Mouse (Mus musculus) cerebellum, adult 9-11 months (tissue): ENCODE data around the gene Ctnna2.

Source experiments
- DNase-seq: peaks from one replicate; pipeline ENCODE4 v3.0.0; 2022

Gene Ctnna2

DNA sequence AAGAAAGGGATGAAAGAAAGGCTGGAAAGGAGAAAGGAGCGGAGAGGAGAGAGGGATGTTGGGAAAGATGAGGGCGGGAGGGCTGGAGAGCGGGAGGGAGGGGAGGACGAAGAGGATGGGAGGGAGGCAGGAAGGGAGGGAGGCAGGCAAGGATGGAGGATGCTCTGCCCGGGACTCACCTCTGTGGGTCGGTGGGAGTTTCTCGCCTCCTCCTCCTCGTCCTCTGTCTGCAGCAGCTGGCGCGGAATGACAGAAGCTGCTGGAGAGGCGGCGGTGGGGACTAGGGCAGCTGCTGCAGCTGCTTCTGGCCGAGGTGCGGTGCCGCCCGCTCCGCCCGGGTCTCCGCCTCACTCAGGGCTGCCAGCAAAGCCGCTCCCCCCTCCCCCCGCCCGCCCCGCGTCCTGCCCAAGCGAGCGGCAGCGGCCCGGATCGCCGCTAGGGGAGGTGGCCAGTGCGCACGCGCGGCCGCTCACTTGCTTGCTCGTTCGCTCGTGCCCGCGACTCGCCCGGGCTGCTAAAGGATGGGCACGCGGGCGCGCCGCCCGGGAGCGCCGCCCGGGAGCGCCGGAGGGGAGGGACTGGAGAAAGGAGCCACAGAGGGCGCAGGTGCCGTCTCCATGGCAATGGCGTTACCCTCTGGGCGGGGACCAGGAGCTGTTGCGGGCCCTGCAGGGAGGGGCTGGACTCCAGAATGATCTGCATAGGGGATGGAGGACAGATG is at the start of gene Ctnna2:
TSS of gene Ctnna2 (minus strand) at position 459 of the 721 bp plus-strand sequence.
- DNase-seq, result peak; percentile 100

- DNase-seq, result no peak
These were observed 896 bp upstream of the Ctnna2 start for GRCm38 (mm10) chr6:77980137-77981052.

DNA sequence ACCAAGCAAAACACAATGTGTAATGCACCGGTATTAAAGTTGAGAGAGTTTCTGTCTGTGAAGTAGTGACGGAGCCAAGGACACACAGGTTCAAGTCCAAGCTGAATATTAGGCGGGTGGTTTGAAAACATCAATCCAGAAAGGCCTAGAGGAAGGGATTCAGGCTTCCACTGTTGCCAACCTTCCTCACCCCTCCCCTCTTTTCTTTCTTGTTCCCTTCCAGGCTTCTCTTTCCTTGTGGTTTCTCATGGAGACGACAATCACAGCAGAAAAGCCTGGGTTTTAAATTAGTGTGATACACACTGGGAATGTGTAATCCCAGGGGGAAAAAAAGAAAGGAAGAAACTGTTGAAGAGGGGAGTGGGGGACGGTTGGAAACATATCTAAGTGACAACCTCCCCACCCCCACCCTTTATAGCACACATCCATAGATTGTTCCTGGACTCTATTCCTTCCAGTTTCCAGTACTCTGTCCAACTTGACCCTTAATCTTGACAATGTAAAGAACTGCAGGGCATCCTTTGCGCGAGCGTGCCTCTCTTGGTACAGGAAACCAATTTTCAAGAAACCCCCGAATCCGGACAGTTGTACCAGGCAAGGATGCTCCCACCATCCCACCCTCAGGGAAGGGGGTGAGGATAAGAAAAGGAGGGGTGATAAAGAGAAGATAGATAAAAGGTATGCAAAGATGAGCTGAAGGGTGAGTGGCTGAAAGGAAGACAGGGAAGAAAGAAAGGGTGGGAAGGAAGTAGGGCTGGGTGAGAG is 841 bp downstream of the Ctnna2 start:
- peak; percentile 55 for DNase-seq

DNA sequence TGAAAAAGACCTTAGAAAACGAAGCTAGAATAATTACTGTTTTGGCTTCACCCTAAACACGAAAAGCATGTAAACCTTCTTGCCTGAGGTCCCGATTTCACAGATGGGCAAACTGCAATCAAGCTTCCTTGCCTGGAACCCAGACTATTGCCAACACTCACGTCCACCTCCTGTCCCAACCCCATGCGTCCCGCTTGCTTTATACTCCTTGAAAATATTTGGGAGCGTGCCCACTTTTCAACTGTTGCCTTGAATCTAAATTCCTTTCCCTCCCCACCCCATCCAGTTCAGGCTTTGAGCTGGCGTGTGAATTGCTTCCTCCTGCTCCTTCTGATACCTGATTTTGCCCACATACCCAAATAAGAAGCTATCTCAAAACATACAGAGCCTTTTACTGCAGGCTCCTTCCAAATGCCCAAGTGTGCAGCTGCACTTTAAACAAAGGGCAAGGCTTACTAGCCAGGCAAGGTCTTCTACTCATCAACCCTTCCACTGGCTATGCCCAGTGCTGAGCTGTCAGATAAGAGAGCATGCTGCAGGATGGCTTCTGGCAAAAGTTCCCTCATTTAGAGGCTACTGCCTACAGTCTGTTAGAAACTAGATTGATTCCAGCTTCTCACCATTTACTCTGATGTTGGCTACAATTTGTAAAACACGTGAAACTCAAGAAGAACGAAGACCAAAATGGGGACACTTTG is 8.8 kb downstream of the Ctnna2 start:
- peak; percentile 54 for DNase-seq

DNA sequence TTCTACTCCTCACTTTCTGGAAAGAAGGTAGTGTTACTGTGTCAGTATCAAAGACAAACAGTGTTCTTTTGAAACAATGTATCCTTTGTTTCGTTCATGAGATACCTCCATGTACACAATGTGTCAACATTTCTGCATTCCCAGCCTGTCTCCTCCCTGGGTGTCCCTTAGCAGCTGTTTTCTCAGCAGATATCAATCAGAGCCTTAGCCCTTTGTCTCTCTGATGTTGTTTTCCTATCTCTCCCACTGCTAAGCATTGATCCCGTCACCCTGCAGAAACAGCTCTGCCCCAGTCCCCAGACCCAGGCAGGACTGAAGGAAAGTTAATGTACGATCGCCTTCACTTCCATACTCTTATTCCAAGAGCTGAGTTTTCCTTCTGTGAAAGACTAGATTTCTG is 9.7 kb downstream of the Ctnna2 start:
- DNase-seq, result no peak

DNA sequence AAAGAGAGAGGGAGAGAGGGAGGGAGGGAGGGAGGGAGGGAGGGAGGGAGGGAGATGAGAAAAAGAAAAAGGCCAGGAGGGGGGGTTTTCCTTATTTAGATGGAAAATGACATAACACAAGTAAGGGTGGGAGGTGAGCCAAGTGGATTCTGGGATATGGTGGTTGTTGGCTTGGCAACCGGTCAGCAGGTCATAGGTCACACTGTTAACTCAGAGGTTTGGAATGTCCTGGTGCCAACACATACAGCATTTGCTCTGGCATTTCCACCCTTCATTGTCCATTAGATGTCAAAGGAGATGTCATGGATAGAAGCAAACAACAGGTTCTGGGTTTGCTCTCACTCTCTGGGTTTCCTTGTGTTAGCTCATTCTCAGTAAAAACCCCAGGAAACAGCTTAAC is 17.5 kb downstream of the Ctnna2 start:
- DNase-seq, result no peak

DNA sequence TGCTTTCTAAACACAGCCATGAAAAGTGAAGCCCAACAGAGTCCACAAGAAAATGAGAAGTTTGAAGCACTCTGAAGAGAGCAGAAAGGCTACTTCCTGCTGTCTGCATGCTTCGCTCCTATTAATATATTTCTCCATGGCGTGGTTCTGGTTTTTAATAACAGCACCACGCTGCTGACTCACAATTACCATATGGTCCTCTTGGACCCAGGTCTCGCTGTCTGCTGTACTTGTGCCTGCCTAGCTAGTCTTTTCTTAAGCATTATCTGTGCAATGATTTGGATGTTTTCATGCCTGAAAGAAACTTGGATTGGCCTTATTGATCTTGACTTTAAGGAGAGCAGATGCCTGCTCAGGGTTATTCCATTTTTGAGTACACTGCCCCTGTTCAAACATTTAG is 28.2 kb downstream of the Ctnna2 start:
- DNase-seq, result peak; percentile 71

- no peak for DNase-seq
These were observed 28.8 kb downstream of the Ctnna2 start for GRCm38 (mm10) chr6:77950690-77951089.

- DNase-seq, result no peak
These were observed 50.1 kb downstream of the Ctnna2 start for GRCm38 (mm10) chr6:77929375-77929774.

DNA sequence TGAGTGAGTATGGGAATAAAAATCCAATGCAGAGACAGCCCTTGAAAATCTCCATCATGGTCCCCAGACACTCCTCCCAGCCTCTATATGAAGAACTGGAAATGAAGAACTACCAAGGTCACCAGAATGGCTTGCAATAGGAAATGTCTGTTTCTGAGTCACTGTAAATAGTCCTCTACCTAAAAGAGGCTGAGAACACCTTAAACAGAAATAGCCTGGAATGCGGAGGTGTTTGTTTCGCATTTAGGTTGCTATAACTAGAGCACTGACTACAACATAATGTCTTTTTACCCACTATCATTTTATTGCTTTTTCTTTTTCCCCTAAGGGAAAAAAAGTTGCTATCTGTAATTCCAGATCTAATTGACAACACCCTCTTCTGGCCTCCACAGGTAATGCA is 106.3 kb downstream of the Ctnna2 start:
- no peak for DNase-seq

- no peak for DNase-seq
These were observed 110.2 kb downstream of the Ctnna2 start for GRCm38 (mm10) chr6:77869313-77869712.

DNA sequence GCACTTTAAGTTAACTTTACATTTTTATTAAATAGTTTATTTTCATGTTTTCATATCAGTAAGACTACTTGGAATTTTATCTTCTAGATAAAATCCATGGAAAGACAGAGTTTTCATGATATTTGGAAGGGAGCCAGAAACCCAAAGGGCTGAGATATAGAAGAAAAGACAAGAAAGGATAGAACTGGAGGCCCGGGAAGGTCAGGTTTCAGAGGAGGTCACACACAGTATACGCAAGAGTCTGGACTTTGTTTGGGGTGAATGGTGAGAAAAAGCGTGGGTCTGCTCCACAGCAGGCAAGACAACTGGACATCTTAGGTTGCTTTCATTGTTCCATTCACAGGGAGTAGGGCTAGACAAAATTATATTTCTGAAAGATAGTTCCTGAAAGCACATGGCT is 111.4 kb downstream of the Ctnna2 start:
- no peak for DNase-seq

GRCm38 (mm10) chr6:77863379-77863778 is 116.1 kb downstream of the Ctnna2 start:
- DNase-seq, result no peak

- no peak for DNase-seq
These were observed 116.7 kb downstream of the Ctnna2 start for GRCm38 (mm10) chr6:77862781-77863180.

- DNase-seq, result peak; percentile 10
These were observed 130.1 kb downstream of the Ctnna2 start for GRCm38 (mm10) chr6:77849438-77849837.

- no peak for DNase-seq
These were observed 130.7 kb downstream of the Ctnna2 start for GRCm38 (mm10) chr6:77848796-77849195.

DNA sequence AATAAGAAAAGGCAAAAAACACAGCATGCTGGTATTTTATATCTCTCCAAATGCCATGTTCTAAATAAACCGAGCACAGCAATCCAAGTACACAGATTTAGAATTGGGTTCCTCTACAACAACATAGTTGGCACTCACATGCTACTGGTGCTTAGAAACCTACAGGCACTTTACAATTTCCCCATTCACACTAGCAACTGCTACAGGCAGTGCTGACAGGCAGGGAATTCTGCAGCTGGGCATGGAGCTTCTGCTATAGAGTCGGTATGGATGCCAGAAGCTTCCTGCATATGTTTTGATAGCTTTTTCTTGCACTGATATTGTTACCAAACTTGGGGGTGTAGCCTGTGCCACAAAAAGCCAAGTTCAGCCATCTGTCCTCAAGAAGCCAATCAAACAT is 131.8 kb downstream of the Ctnna2 start:
- no peak for DNase-seq

- no peak for DNase-seq
These were observed 140.4 kb downstream of the Ctnna2 start for GRCm38 (mm10) chr6:77839076-77839475.

DNA sequence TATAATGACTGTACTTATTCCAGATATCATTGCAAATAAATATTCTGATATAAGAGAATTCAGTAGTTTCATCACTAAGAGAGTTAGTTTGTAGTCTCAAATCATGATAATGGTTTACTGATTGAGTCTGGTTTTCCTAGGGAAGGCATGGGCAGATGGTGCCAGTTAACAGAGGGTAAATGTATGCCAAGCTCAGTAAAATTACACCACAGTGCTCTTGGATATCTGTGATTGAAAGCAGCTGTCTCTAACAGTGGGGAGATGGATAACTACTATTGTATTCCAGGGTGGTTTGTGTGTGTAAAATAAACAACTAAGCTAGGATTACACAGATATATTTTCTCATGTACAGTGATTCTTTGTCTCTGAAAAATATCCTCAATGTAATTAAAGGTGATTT is 140.8 kb downstream of the Ctnna2 start:
- peak; percentile 18 for DNase-seq

DNA sequence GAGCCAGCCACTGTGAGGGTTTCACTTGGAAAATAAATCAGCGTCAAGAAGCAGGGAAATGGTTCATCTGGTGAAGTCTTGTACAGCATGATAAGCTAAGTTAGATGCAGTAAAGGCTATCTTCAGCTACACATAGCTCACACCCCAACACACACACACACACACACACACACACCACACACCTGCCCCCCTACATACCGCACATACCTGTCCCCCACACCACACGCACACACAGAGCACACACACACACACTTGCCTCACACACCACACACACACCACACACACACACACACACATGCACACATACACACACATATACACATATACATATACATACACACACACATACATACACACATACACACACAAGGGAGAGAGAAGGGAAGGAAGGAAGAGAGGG is 142.0 kb downstream of the Ctnna2 start:
- DNase-seq, result no peak

GRCm38 (mm10) chr6:77834680-77835079 is 144.8 kb downstream of the Ctnna2 start:
- DNase-seq, result no peak

- no peak for DNase-seq
These were observed 152.0 kb downstream of the Ctnna2 start for GRCm38 (mm10) chr6:77827526-77827925.

- DNase-seq, result no peak
These were observed 162.4 kb downstream of the Ctnna2 start for GRCm38 (mm10) chr6:77817116-77817515.
